ENCODE assay signal across 9 mouse cellular contexts in genomic region chr10:94544803-94545202, GRCm38 (mm10).
A peak's percentile ranks its signal among the peaks of the same experiment; 100 is the strongest.
DNase-seq lines count a peak whose midpoint lies in the region; ATAC-seq and TF ChIP-seq lines count a peak whose summit lies in the region.
"Had no signal": no experiment of that assay in that cellular context is flagged by ENCODE, and none has a peak within 500 bp of the region (broad histone marks: within the 10 kb centered on the region; RNA-seq: fewer than 3 reads in every experiment).

No protein-coding gene starts in this region.

- no peak for TF ChIP-seq CTCF in forebrain, postnatal 0 days (IDR thresholded peaks at IDR 0.05; ENCODE audit: low read depth)

- no peak for ATAC-seq in hindbrain, embryonic 12.5 days (ENCODE audit: low FRiP score)
- ATAC-seq in hindbrain, embryonic 16.5 days, result no peak
- no peak for ATAC-seq in forebrain, postnatal 0 days
- no peak for ATAC-seq in midbrain, embryonic 15.5 days (replicated peaks)

- H3K4me2 ChIP-seq in hindbrain, embryonic 12.5 days (replicated peaks), result peak overlapping the region; percentile 38; the same call in 1 of the 2 replicates
- no peak overlapping the region; the same call in 1 of the 2 replicates for H3K4me2 ChIP-seq in hindbrain, embryonic 16.5 days (ENCODE audit: low read length)
- peak overlapping the region; percentile 43; the same call in 1 of the 2 replicates for H3K4me2 ChIP-seq in forebrain, postnatal 0 days (ENCODE audit: low read depth)
- H3K4me2 ChIP-seq in midbrain, embryonic 15.5 days, result peak overlapping the region; percentile 23

- H3K4me3 ChIP-seq in hindbrain, embryonic 12.5 days, result no peak overlapping the region
- no peak overlapping the region for H3K4me3 ChIP-seq in hindbrain, embryonic 16.5 days (ENCODE audit: low read length)
- no peak overlapping the region for H3K4me3 ChIP-seq in brown adipose tissue, adult 24 weeks (ENCODE audit: insufficient read depth, low read depth, low read length)
- H3K4me3 ChIP-seq in forebrain, postnatal 0 days (ENCODE audit: low read depth, low read length), result no peak overlapping the region
- H3K4me3 ChIP-seq in midbrain, embryonic 15.5 days, result no peak overlapping the region

- H3K9me3 ChIP-seq in hindbrain, embryonic 12.5 days (replicated peaks), result peaks cover 10% of the 10 kb centered on the region
- H3K9me3 ChIP-seq in hindbrain, embryonic 16.5 days (ENCODE audit: control insufficient read depth, low read length), result 0 out of 2 replicates have a peak, but pooled peaks cover 3% of the 10 kb centered on the region
- no peaks in the 10 kb centered on the region for H3K9me3 ChIP-seq in forebrain, postnatal 0 days (ENCODE audit: low read length)
- no peaks in the 10 kb centered on the region for H3K9me3 ChIP-seq in midbrain, embryonic 15.5 days

- no peak for DNase-seq in forebrain, postnatal 0 days
- no peak for DNase-seq in urinary bladder, adult 2 months (ENCODE audit: low spot score)
- no peak for DNase-seq in thymus, adult 18-20 months
- no peak for DNase-seq in frontal cortex, postnatal 36 days (ENCODE audit: low spot score in 2 of 2)
- DNase-seq: cerebellum, adult 9-10 months had no signal

- 0 out of 2 replicates have a peak, but pooled peaks cover 7% of the 10 kb centered on the region for H3K36me3 ChIP-seq in hindbrain, embryonic 12.5 days
- H3K36me3 ChIP-seq in hindbrain, embryonic 16.5 days (ENCODE audit: control insufficient read depth, insufficient read depth, low read length), result no peaks in the 10 kb centered on the region
- no peaks in the 10 kb centered on the region for H3K36me3 ChIP-seq in forebrain, postnatal 0 days (ENCODE audit: insufficient read depth)
- H3K36me3 ChIP-seq in midbrain, embryonic 15.5 days (replicated peaks), result no peaks in the 10 kb centered on the region

- H3K27me3 ChIP-seq in hindbrain, embryonic 12.5 days, result no peaks in the 10 kb centered on the region
- no peaks in the 10 kb centered on the region for H3K27me3 ChIP-seq in hindbrain, embryonic 16.5 days (replicated peaks; ENCODE audit: control insufficient read depth, insufficient read depth, low read length)
- no peaks in the 10 kb centered on the region for H3K27me3 ChIP-seq in forebrain, postnatal 0 days (ENCODE audit: insufficient read depth, low read length)
- no peaks in the 10 kb centered on the region for H3K27me3 ChIP-seq in midbrain, embryonic 15.5 days (replicated peaks)

- H3K9ac ChIP-seq in hindbrain, embryonic 12.5 days, result no peak overlapping the region
- no peak overlapping the region for H3K9ac ChIP-seq in hindbrain, embryonic 16.5 days (ENCODE audit: low read depth, low read length)
- H3K9ac ChIP-seq in forebrain, postnatal 0 days, result peak overlapping the region; percentile 14; the same call in 1 of the 2 replicates
- H3K9ac ChIP-seq in midbrain, embryonic 15.5 days, result peak overlapping the region; percentile 18; the same call in 1 of the 2 replicates

- peaks cover 19% of the 10 kb centered on the region for H3K4me1 ChIP-seq in hindbrain, embryonic 12.5 days
- peaks cover 22% of the 10 kb centered on the region for H3K4me1 ChIP-seq in hindbrain, embryonic 16.5 days (ENCODE audit: control insufficient read depth, insufficient read depth, low read depth, low read length)
- H3K4me1 ChIP-seq in brown adipose tissue, adult 24 weeks (ENCODE audit: control insufficient read depth, insufficient read depth, insufficient read length, low read length), result peaks cover 29% of the 10 kb centered on the region
- peaks cover 22% of the 10 kb centered on the region for H3K4me1 ChIP-seq in forebrain, postnatal 0 days (ENCODE audit: insufficient read depth)
- peaks cover 23% of the 10 kb centered on the region for H3K4me1 ChIP-seq in midbrain, embryonic 15.5 days

- H3K27ac ChIP-seq in hindbrain, embryonic 12.5 days, result no peak overlapping the region
- no peak overlapping the region for H3K27ac ChIP-seq in hindbrain, embryonic 16.5 days (ENCODE audit: low read depth, low read length)
- peak overlapping the region; percentile 88 for H3K27ac ChIP-seq in brown adipose tissue, adult 24 weeks (replicated peaks; ENCODE audit: low read depth, low read length)
- H3K27ac ChIP-seq in forebrain, postnatal 0 days (ENCODE audit: low read depth, low read length), result no peak overlapping the region
- no peak overlapping the region; the same call in 1 of the 2 replicates for H3K27ac ChIP-seq in midbrain, embryonic 15.5 days

- WGBS in hindbrain, embryonic 12.5 days, result 12% methylated on average over 8 of the region's 8 CpGs
- WGBS in hindbrain, embryonic 16.5 days, result 15% methylated on average over 8 of the region's 8 CpGs
- WGBS in forebrain, postnatal 0 days, result 16% methylated on average over 8 of the region's 8 CpGs
- WGBS in midbrain, embryonic 15.5 days, result 13% methylated on average over 8 of the region's 8 CpGs

Comparison
In these comparisons a context has a peak if more than half of its experiments do, and no peak if none do; other contexts are left out.
1. H3K9ac ChIP-seq: peak in forebrain, postnatal 0 days (single experiment) and midbrain, embryonic 15.5 days (single experiment); none in hindbrain, embryonic 12.5 days (single experiment) and hindbrain, embryonic 16.5 days (single experiment).